Mouse (Mus musculus) olfactory bulb, adult 2 months (tissue): ENCODE data around the gene Itpkc.

ENCODE experiments used
- CTCF ChIP-seq: fragments of 200-500 bp; IDR thresholded peaks from 2 replicates; pipeline ENCODE4 v1.5.1; 2012; ENCODE audit warnings: low read depth, mild to moderate bottlenecking, low read length, moderate library complexity; ENCODE audit not compliant: insufficient read depth
- POLR2A ChIP-seq: fragments of 200-500 bp; IDR thresholded peaks from 2 replicates; pipeline ENCODE4 v1.6.1; 2012; ENCODE audit warnings: mild to moderate bottlenecking, low read depth, low read length, moderate library complexity; ENCODE audit not compliant: insufficient read depth

GRCm38 (mm10) chr7:27232781-27233281 lies 4.4 kb upstream of the Itpkc start, which contains the start of gene Coq8b:
- TF ChIP-seq CTCF = no peak
- peak; percentile 57 for TF ChIP-seq POLR2A
